Mouse (Mus musculus) CD4-positive naive resting alpha-beta T cell, adult 57 days (primary cell): ENCODE data around the gene Cdh22. TPM values are rescaled to one million over a fixed set of nuclear protein-coding genes. Genes with fewer than 3 reads are reported as not detected.

Experiments used
- total RNA-seq: library from RNA; stranded (reverse); gene quantifications from one replicate; pipeline ENCODE4 v1.2.4, GENCODE M21; 2023

The Cdh22 gene
- not detected for total RNA-seq

GRCm38 (mm10) chr2:165234613-165235291 lies at the start of gene Cdh22:
Gene Cdh22 (minus strand): TSS chr2:165234853.

DNA sequence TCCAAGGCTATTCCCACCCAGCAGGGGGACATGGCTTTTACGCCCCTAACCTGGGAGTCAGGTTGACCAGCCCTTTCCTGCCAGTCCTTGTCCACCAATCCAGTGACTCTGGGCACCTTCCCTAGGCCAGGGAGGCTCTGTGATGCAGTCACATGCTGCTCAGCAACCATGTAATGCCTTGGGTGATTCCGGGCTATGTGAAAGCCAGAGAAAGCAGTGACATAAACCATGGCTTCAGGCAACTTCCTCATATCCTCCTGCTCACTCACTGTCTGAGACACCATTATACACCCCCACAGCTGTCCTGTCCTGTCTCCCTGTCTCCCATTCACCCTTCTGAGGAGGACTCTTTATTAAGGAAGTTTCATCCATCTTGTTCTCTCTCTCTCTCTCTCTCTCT lies 144.0 kb downstream of the Cdh22 start, which contains the start of gene 1700025C18Rik:
1700025C18Rik (minus strand) TSS at position 101 of the 400 bp plus-strand sequence.

Other genes starting within 250 kb of the Cdh22 start
- 42.5 TPM for gene Ncoa5, start 200.0 kb downstream of the Cdh22 start, total RNA-seq
- gene Cd40, start 179.2 kb downstream of the Cdh22 start, total RNA-seq, result 7.1 TPM
- gene 1700025C18Rik, start 144.1 kb downstream of the Cdh22 start, total RNA-seq, result not detected
- 35.5 TPM for gene Slc35c2, start 53.0 kb upstream of the Cdh22 start, total RNA-seq
- gene Elmo2, start 91.6 kb upstream of the Cdh22 start, total RNA-seq, result 37.2 TPM
- gene Zfp663, start 133.9 kb upstream of the Cdh22 start, total RNA-seq, result not detected
- 0.15 TPM for gene Zfp334, start 153.4 kb upstream of the Cdh22 start, total RNA-seq
- not detected for gene Ocstamp, start 165.6 kb upstream of the Cdh22 start, total RNA-seq
- gene Slc13a3, start 238.4 kb upstream of the Cdh22 start, total RNA-seq, result not detected